Mouse (Mus musculus) thymus, adult 2 months (tissue): ENCODE data around the gene Nbl1.

Source experiments
- CTCF ChIP-seq: fragments of 200-500 bp; IDR thresholded peaks from 2 replicates; pipeline ENCODE4 v1.5.1; 2012; ENCODE audit warnings: mild to moderate bottlenecking, control low read depth, low read length, moderate library complexity, borderline replicate concordance; ENCODE audit not compliant: control insufficient read depth, poor library complexity, insufficient read depth; ENCODE audit errors: extremely low read depth
- POLR2A ChIP-seq: fragments of 200-500 bp; IDR thresholded peaks from 2 replicates; pipeline ENCODE4 v1.6.1; 2012; ENCODE audit warnings: mild to moderate bottlenecking, low read length, control low read depth, moderate library complexity; ENCODE audit not compliant: control insufficient read depth, poor library complexity, insufficient read depth; ENCODE audit errors: extremely low read depth

- TF ChIP-seq CTCF, result no peak
- TF ChIP-seq POLR2A, result no peak
These were observed 33.2 kb downstream of the Nbl1 start for GRCm38 (mm10) chr4:139059569-139059968.
